Comparison of ENCODE assay signal across 31 mouse cellular contexts in genomic region chr13:63297933-63298332, GRCm38 (mm10).
DNase-seq lines count a peak whose midpoint lies in the region; ATAC-seq and TF ChIP-seq lines count a peak whose summit lies in the region.
"Had no signal": no experiment of that assay in that cellular context is flagged by ENCODE, and none has a peak within 500 bp of the region (broad histone marks: within the 10 kb centered on the region; RNA-seq: fewer than 3 reads in every experiment).

No protein-coding gene starts in this region.

- H3K4me3 ChIP-seq in embryonic facial prominence, embryonic 13.5 days, result no peak overlapping the region
- H3K4me3 ChIP-seq in embryonic facial prominence, embryonic 10.5 days, result no peak overlapping the region
- H3K4me3 ChIP-seq in layer of hippocampus, adult 2 months, result no peak overlapping the region
- no peak overlapping the region for H3K4me3 ChIP-seq in liver, adult 2 months (ENCODE audit: insufficient read depth, low read depth, low read length)
- no peak overlapping the region for H3K4me3 ChIP-seq in liver, embryonic 11.5 days (ENCODE audit: low read depth, low read length)
- H3K4me3 ChIP-seq: embryonic facial prominence, embryonic 12.5 days; embryonic facial prominence, embryonic 15.5 days; erythroblast, embryonic 14.5 days; forebrain, embryonic 10.5 days; forebrain, embryonic 12.5 days had no signal

- 88% methylated on average over 3 of the region's 3 CpGs for WGBS in embryonic facial prominence, embryonic 13.5 days
- WGBS in embryonic facial prominence, embryonic 10.5 days, result 93% methylated on average over 3 of the region's 3 CpGs
- 94% methylated on average over 3 of the region's 3 CpGs for WGBS in liver, adult 2 months
- 88% methylated on average over 3 of the region's 3 CpGs for WGBS in liver, embryonic 11.5 days

- H3K27me3 ChIP-seq in embryonic facial prominence, embryonic 13.5 days, result no peaks in the 10 kb centered on the region
- no peaks in the 10 kb centered on the region for H3K27me3 ChIP-seq in embryonic facial prominence, embryonic 10.5 days (replicated peaks; ENCODE audit: low read depth, poor library complexity, severe bottlenecking)
- no peaks in the 10 kb centered on the region for H3K27me3 ChIP-seq in liver, adult 2 months (ENCODE audit: control insufficient read depth, insufficient read depth, low read length)
- no peaks in the 10 kb centered on the region for H3K27me3 ChIP-seq in liver, embryonic 11.5 days (replicated peaks; ENCODE audit: control insufficient read depth, insufficient read depth, low read length)
- H3K27me3 ChIP-seq: CH12.LX; embryonic facial prominence, embryonic 12.5 days; embryonic facial prominence, embryonic 15.5 days; forebrain, embryonic 12.5 days; Patski had no signal

- no peaks in the 10 kb centered on the region for H3K9me3 ChIP-seq in embryonic facial prominence, embryonic 13.5 days
- H3K9me3 ChIP-seq in embryonic facial prominence, embryonic 10.5 days, result no peaks in the 10 kb centered on the region
- no peaks in the 10 kb centered on the region for H3K9me3 ChIP-seq in liver, embryonic 11.5 days (ENCODE audit: control insufficient read depth, low read length)
- H3K9me3 ChIP-seq: embryonic facial prominence, embryonic 12.5 days; embryonic facial prominence, embryonic 15.5 days; forebrain, embryonic 10.5 days; forebrain, embryonic 12.5 days; G1E had no signal

- no peak for DNase-seq in embryonic facial prominence, embryonic 10.5 days (ENCODE audit: low spot score)
- DNase-seq in layer of hippocampus, adult 2 months (ENCODE audit: low spot score in 2 of 2), result no peak
- no peak for DNase-seq in layer of hippocampus, postnatal 25 days (ENCODE audit: extremely low spot score in 1 of 2, low spot score in 1 of 2)
- peak; percentile 59 for DNase-seq in liver, adult 2 months (ENCODE audit: extremely low read depth, low read depth, low spot score)
- no peak for DNase-seq in liver, embryonic 11.5 days (ENCODE audit: low spot score)
- DNase-seq in brain, adult 2 months (ENCODE audit: low read depth, low spot score), result peak; percentile 62
- DNase-seq in heart, adult 11 months, result no peak
- DNase-seq: adrenal gland, adult 8-10 months; adrenal gland, postnatal 14 days; adrenal gland, postnatal 36 days; B cell, adult 2 months; cerebellum, adult 11 months; cerebellum, adult 18-20 months; cerebellum, adult 8-10 months; cerebellum, adult 9-11 months; cerebellum, postnatal 14 days; cerebellum, postnatal 36 days; embryo, embryonic 11 days had no signal

- no peak for TF ChIP-seq CTCF in layer of hippocampus, adult 2 months (conservative IDR thresholded peaks at IDR 0.05)
- TF ChIP-seq CTCF in liver, adult 2 months (IDR thresholded peaks at IDR 0.05; ENCODE audit: low read depth, low read length), result no peak

- H3K4me2 ChIP-seq in embryonic facial prominence, embryonic 13.5 days, result no peak overlapping the region
- H3K4me2 ChIP-seq in liver, embryonic 11.5 days, result no peak overlapping the region
- H3K4me2 ChIP-seq: embryonic facial prominence, embryonic 12.5 days; embryonic facial prominence, embryonic 15.5 days; forebrain, embryonic 12.5 days had no signal

- no peak for TF ChIP-seq POLR2A in liver, adult 2 months (IDR thresholded peaks at IDR 0.05; ENCODE audit: extremely low read depth, insufficient read depth, low read length)

- no peak overlapping the region for H3K9ac ChIP-seq in embryonic facial prominence, embryonic 13.5 days
- H3K9ac ChIP-seq in liver, adult 2 months (ENCODE audit: low read depth, low read length), result no peak overlapping the region
- H3K9ac ChIP-seq in liver, embryonic 11.5 days (ENCODE audit: low read depth, low read length), result no peak overlapping the region
- H3K9ac ChIP-seq: embryonic facial prominence, embryonic 12.5 days; embryonic facial prominence, embryonic 15.5 days; forebrain, embryonic 12.5 days had no signal

- peaks cover 93% of the 10 kb centered on the region for H3K36me3 ChIP-seq in embryonic facial prominence, embryonic 13.5 days
- peaks cover 86% of the 10 kb centered on the region for H3K36me3 ChIP-seq in embryonic facial prominence, embryonic 10.5 days (replicated peaks)
- peaks cover 35% of the 10 kb centered on the region for H3K36me3 ChIP-seq in liver, adult 2 months (ENCODE audit: control insufficient read depth, insufficient read depth, low read length)
- H3K36me3 ChIP-seq in liver, embryonic 11.5 days (ENCODE audit: control insufficient read depth, insufficient read depth, low read length), result peaks cover 20% of the 10 kb centered on the region

- H3K27ac ChIP-seq in embryonic facial prominence, embryonic 13.5 days, result peak overlapping the region; percentile 3; the same call in 1 of the 2 replicates
- H3K27ac ChIP-seq in embryonic facial prominence, embryonic 10.5 days (replicated peaks), result no peak overlapping the region
- peak overlapping the region; percentile 61 for H3K27ac ChIP-seq in layer of hippocampus, adult 2 months
- H3K27ac ChIP-seq in liver, adult 2 months (replicated peaks; ENCODE audit: insufficient read depth, low read depth, low read length), result no peak overlapping the region
- no peak overlapping the region for H3K27ac ChIP-seq in liver, embryonic 11.5 days (ENCODE audit: low read depth, low read length)
- H3K27ac ChIP-seq: embryonic facial prominence, embryonic 12.5 days; embryonic facial prominence, embryonic 15.5 days; forebrain, embryonic 10.5 days; forebrain, embryonic 12.5 days had no signal

- no peak for ATAC-seq in embryonic facial prominence, embryonic 13.5 days (ENCODE audit: insufficient number of reproducible peaks, insufficient read depth, low FRiP score, low TSS enrichment, low read depth)
- ATAC-seq in liver, embryonic 11.5 days (replicated peaks; ENCODE audit: low FRiP score), result no peak
- ATAC-seq: activated CD4-positive, CD25-positive, alpha-beta regulatory T cell, adult 4 months; CD4-positive, CD25-positive, alpha-beta regulatory T cell, adult 4 months; forebrain, embryonic 14.5 days; forebrain, embryonic 16.5 days; Patski had no signal

- H3K4me1 ChIP-seq in embryonic facial prominence, embryonic 13.5 days, result peaks cover 35% of the 10 kb centered on the region
- peaks cover 49% of the 10 kb centered on the region for H3K4me1 ChIP-seq in embryonic facial prominence, embryonic 10.5 days
- H3K4me1 ChIP-seq in liver, adult 2 months (ENCODE audit: control insufficient read depth, insufficient read depth, low read length), result peaks cover 15% of the 10 kb centered on the region
- H3K4me1 ChIP-seq in liver, embryonic 11.5 days (replicated peaks; ENCODE audit: control insufficient read depth, insufficient read depth, low read length), result peaks cover 9% of the 10 kb centered on the region

- 0 out of 2 replicates have a peak, but pooled peaks cover 3% of the 10 kb centered on the region for H3K79me2 ChIP-seq in liver, adult 2 months (ENCODE audit: control insufficient read depth, insufficient read depth, low read length)

Comparison
In these comparisons a context has a peak if more than half of its experiments do, and no peak if none do; other contexts are left out.
1. H3K27ac ChIP-seq: peak in embryonic facial prominence, embryonic 13.5 days (single experiment) and layer of hippocampus, adult 2 months (single experiment); none in embryonic facial prominence, embryonic 10.5 days (single experiment), liver, adult 2 months (single experiment) and liver, embryonic 11.5 days (single experiment).
2. DNase-seq: peak in liver, adult 2 months (single experiment) and brain, adult 2 months (single experiment); none in embryonic facial prominence, embryonic 10.5 days (single experiment), layer of hippocampus, adult 2 months (0 of 2), layer of hippocampus, postnatal 25 days (0 of 2), liver, embryonic 11.5 days (single experiment) and heart, adult 11 months (single experiment).